Mouse (Mus musculus) cerebellum, adult 2 months (tissue): ENCODE measurements around the gene Tenm3. TPM values are rescaled to one million over a fixed set of nuclear protein-coding genes. Genes with fewer than 3 reads are reported as not detected.

Experiments used
- DNase-seq, 2 experiments: peaks; one replicate each; pipeline ENCODE4 v3.0.0; 2021
- H3K27ac ChIP-seq: fragments of 200-500 bp; 2 replicates; pipeline ENCODE4 v1.5.1; 2012; ENCODE audit warnings: low read length, control low read depth, inconsistent platforms; ENCODE audit not compliant: insufficient read depth
- H3K27me3 ChIP-seq: fragments of 200-500 bp; 2 replicates; pipeline ENCODE4 v1.6.1; 2012; ENCODE audit warnings: inconsistent platforms, mild to moderate bottlenecking, low read length, moderate library complexity; ENCODE audit not compliant: control insufficient read depth, insufficient read depth
- H3K4me1 ChIP-seq: fragments of 200-500 bp; 2 replicates; pipeline ENCODE4 v1.6.1; 2011; ENCODE audit warnings: low read length; ENCODE audit not compliant: control insufficient read depth, insufficient read depth
- H3K4me3 ChIP-seq: fragments of 200-500 bp; replicated peaks from 2 replicates; pipeline ENCODE3; 2011; ENCODE audit warnings: mild to moderate bottlenecking, low read depth, low read length, control low read depth; ENCODE audit not compliant: insufficient read depth
- CTCF ChIP-seq: fragments of 200-500 bp; IDR thresholded peaks from 2 replicates; pipeline ENCODE4 v1.5.1; 2011; ENCODE audit warnings: low read depth, mild to moderate bottlenecking, control low read depth, low read length, moderate library complexity, borderline replicate concordance; ENCODE audit not compliant: insufficient read depth
- POLR2A ChIP-seq: fragments of 200-500 bp; IDR thresholded peaks from 2 replicates; pipeline ENCODE4 v1.6.1; 2011; ENCODE audit warnings: low read length, control low read depth, borderline replicate concordance; ENCODE audit not compliant: insufficient read depth
- WGBS: fragments of 180-500 bp; shearing (Covaris S2); methylation state at CpG from one replicate; pipeline ENCODE4 v1.1.7; 2018; 5-methylcytosine and 5-hydroxymethylcytosine counted together
- polyA plus RNA-seq: library from polyadenylated mRNA; depleted of rRNA; stranded (reverse); fragments of >200 nt; gene quantifications from 2 replicates; pipeline ENCODE4 v1.2.3, GENCODE M21; 2012

The Tenm3 gene
- polyA plus RNA-seq, 1 experiment = 6.2 TPM

- 54% methylated on average over 22 of the region's 22 CpGs for WGBS
- no peak for DNase-seq
- H3K4me1 ChIP-seq = no peaks in the 10 kb centered on the region
- TF ChIP-seq POLR2A = no peak
- no peak for TF ChIP-seq CTCF
- no peak overlapping the region for H3K4me3 ChIP-seq
- no peak overlapping the region for H3K27ac ChIP-seq
- no peaks in the 10 kb centered on the region; the same call in 1 of the 2 replicates for H3K27me3 ChIP-seq
These were observed 387.2 kb downstream of the Tenm3 start for GRCm38 (mm10) chr8:48456328-48457124.

GRCm38 (mm10) chr8:48451247-48451635 is 392.5 kb downstream of the Tenm3 start:
- Histone ChIP-seq H3K4me3 (no peak overlapping the region), H3K27me3 (no peaks in the 10 kb centered on the region; the same call in 1 of the 2 replicates), H3K4me1 (no peaks in the 10 kb centered on the region), H3K27ac (no peak overlapping the region)
- WGBS = 33% methylated on average over 7 of the region's 7 CpGs
- TF ChIP-seq POLR2A (no peak), CTCF (no peak)
- DNase-seq = no peak

GRCm38 (mm10) chr8:48450397-48451246 is 393.1 kb downstream of the Tenm3 start:
- Histone ChIP-seq H3K27ac (no peak overlapping the region), H3K4me1 (no peaks in the 10 kb centered on the region), H3K27me3 (no peaks in the 10 kb centered on the region), H3K4me3 (no peak overlapping the region)
- TF ChIP-seq CTCF (no peak), POLR2A (no peak)
- no peak for DNase-seq
- WGBS = 70% methylated on average over 23 of the region's 23 CpGs

- TF ChIP-seq CTCF = no peak
- TF ChIP-seq POLR2A = no peak
- WGBS = 40% methylated on average over 3 of the region's 3 CpGs
- H3K27ac ChIP-seq = no peak overlapping the region
These were observed 394.1 kb downstream of the Tenm3 start for GRCm38 (mm10) chr8:48449625-48450024.

GRCm38 (mm10) chr8:48445690-48446089 is 398.1 kb downstream of the Tenm3 start:
- WGBS = 78% methylated on average over 4 of the region's 4 CpGs
- Histone ChIP-seq H3K27ac (no peak overlapping the region), H3K4me3 (no peak overlapping the region), H3K4me1 (no peaks in the 10 kb centered on the region), H3K27me3 (no peaks in the 10 kb centered on the region)
- DNase-seq = no peak
- TF ChIP-seq POLR2A = no peak
- TF ChIP-seq CTCF = no peak

More at GRCm38 (mm10) chr8:48449625-48450024, 394.1 kb downstream of the Tenm3 start:
- Histone ChIP-seq H3K27me3 (no peaks in the 10 kb centered on the region), H3K4me1 (no peaks in the 10 kb centered on the region), H3K4me3 (no peak overlapping the region)
- no peak for DNase-seq

- Histone ChIP-seq H3K27ac (no peak overlapping the region), H3K27me3 (no peaks in the 10 kb centered on the region; the same call in 1 of the 2 replicates), H3K4me3 (no peak overlapping the region), H3K4me1 (no peaks in the 10 kb centered on the region)
- DNase-seq = no peak
- WGBS = 94% methylated on average over 12 of the region's 12 CpGs
- no peak for TF ChIP-seq CTCF
- no peak for TF ChIP-seq POLR2A
These were observed 404.3 kb downstream of the Tenm3 start for GRCm38 (mm10) chr8:48439491-48439890.

GRCm38 (mm10) chr8:48437523-48438207 is 406.1 kb downstream of the Tenm3 start:
- no peak for TF ChIP-seq CTCF
- TF ChIP-seq POLR2A = no peak
- WGBS = 32% methylated on average over 16 of the region's 16 CpGs
- Histone ChIP-seq H3K27ac (no peak overlapping the region), H3K27me3 (no peaks in the 10 kb centered on the region; the same call in 1 of the 2 replicates), H3K4me1 (no peaks in the 10 kb centered on the region), H3K4me3 (no peak overlapping the region)
- DNase-seq = no peak
